Mouse (Mus musculus) midbrain, embryonic 10.5 days (tissue): ENCODE data around the gene Cblc. TPM values are rescaled to one million over a fixed set of nuclear protein-coding genes. Genes with fewer than 3 reads are reported as not detected.

ENCODE experiments used
- DNase-seq: peaks from one replicate; pipeline ENCODE4 v3.0.0-alpha.2; 2017; ENCODE audit warnings: low spot score
- H3K27ac ChIP-seq: fragments of 300-500 bp; sonication (generic); replicated peaks from 2 replicates; pipeline ENCODE4 v1.5.1; 2016; ENCODE audit warnings: mild to moderate bottlenecking
- H3K27me3 ChIP-seq: fragments of 300-500 bp; sonication (generic); 2 replicates; pipeline ENCODE4 v1.6.1; 2016; ENCODE audit warnings: low read depth, mild to moderate bottlenecking; ENCODE audit not compliant: poor library complexity, severe bottlenecking
- H3K36me3 ChIP-seq: fragments of 300-500 bp; sonication (generic); 2 replicates; pipeline ENCODE4 v1.6.1; 2016; ENCODE audit warnings: mild to moderate bottlenecking, moderate library complexity
- H3K4me1 ChIP-seq: fragments of 300-500 bp; sonication (generic); 2 replicates; pipeline ENCODE4 v1.6.1; 2016
- H3K4me3 ChIP-seq: fragments of 300-500 bp; sonication (generic); 2 replicates; pipeline ENCODE4 v1.5.1; 2016; ENCODE audit warnings: mild to moderate bottlenecking, moderate library complexity
- H3K9me3 ChIP-seq: fragments of 300-500 bp; sonication (generic); replicated peaks from 2 replicates; pipeline ENCODE4 v1.6.1; 2016; ENCODE audit warnings: mild to moderate bottlenecking
- WGBS: fragments of 180-500 bp; shearing (Covaris S2); methylation state at CpG from one replicate; pipeline ENCODE4 v1.1.7; 2016; 5-methylcytosine and 5-hydroxymethylcytosine counted together
- polyA plus RNA-seq: library from polyadenylated mRNA; unstranded; fragments of >200 nt; fragmentation: Nextera tagmentation; extraction: Ambion mirVana; gene quantifications from 2 replicates; pipeline ENCODE4 v1.2.1, GENCODE M21; 2016

Gene Cblc
- polyA plus RNA-seq: 0.62 and 0.70 TPM in 2 replicates

GRCm38 (mm10) chr7:19796697-19797588, at the start of gene Cblc:
Gene Cblc, minus strand, starts transcription at chr7:19796809.
- Histone ChIP-seq H3K36me3 (no peaks in the 10 kb centered on the region), H3K27ac (no peak within 1 kb of the TSS), H3K9me3 (no peaks in the 10 kb centered on the region), H3K4me3 (no peak within 1 kb of the TSS), H3K4me1 (peaks cover 5% of the 10 kb centered on the region), H3K27me3 (peaks cover 33% of the 10 kb centered on the region)
- 3% methylated on average over 32 of the region's 32 CpGs for WGBS
- DNase-seq: peak; percentile 73

DNA sequence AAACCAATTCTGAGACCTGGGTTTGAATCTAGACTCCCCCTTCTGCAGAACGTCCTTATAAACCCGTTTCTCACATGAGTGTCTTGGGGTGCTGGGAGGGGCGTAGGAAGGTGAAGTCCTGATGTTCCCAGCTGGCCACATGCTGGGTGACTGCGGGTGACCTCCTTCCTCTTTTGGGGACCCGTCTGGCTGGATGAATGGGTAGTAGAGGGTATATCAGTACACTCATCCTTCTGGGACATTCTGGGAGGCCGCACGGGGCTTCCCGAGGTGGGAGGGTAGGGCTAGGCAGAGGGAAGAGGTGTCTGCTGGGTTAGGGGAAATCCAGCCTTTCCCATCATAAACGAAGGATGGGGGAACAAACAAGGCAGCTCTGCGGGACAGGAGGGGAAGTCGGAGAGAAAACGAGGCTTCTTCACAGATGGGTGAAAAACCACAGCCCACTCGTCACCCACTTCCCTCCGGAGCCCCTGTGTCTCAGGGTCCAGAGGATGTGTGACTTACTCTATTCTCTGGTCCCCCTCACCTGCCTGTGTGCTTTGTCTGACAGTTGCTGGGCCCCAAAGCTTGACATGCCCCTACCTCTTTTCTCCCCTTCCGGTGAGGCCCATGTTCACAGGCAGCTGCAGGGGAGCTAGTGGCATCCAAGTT, 48.0 kb upstream of the Cblc start:
- H3K27me3 ChIP-seq: peaks cover 60% of the 10 kb centered on the region
- DNase-seq: no peak
- 70% methylated on average over 15 of the region's 15 CpGs for WGBS
- no peak overlapping the region for H3K27ac ChIP-seq
- H3K4me3 ChIP-seq: no peak overlapping the region
- no peaks in the 10 kb centered on the region for H3K36me3 ChIP-seq
- H3K4me1 ChIP-seq: peaks cover 17% of the 10 kb centered on the region
- 0 out of 2 replicates have a peak, but pooled peaks cover 3% of the 10 kb centered on the region for H3K9me3 ChIP-seq

- 0 out of 2 replicates have a peak, but pooled peaks cover 3% of the 10 kb centered on the region for H3K9me3 ChIP-seq
- H3K36me3 ChIP-seq: no peaks in the 10 kb centered on the region
- H3K27ac ChIP-seq: no peak overlapping the region
- no peak overlapping the region for H3K4me3 ChIP-seq
- 2% methylated on average over 11 of the region's 11 CpGs for WGBS
- peak; percentile 73 for DNase-seq
- H3K4me1 ChIP-seq: peaks cover 17% of the 10 kb centered on the region
- H3K27me3 ChIP-seq: peaks cover 56% of the 10 kb centered on the region
Observed at GRCm38 (mm10) chr7:19843561-19843960, 47.0 kb upstream of the Cblc start.

DNA sequence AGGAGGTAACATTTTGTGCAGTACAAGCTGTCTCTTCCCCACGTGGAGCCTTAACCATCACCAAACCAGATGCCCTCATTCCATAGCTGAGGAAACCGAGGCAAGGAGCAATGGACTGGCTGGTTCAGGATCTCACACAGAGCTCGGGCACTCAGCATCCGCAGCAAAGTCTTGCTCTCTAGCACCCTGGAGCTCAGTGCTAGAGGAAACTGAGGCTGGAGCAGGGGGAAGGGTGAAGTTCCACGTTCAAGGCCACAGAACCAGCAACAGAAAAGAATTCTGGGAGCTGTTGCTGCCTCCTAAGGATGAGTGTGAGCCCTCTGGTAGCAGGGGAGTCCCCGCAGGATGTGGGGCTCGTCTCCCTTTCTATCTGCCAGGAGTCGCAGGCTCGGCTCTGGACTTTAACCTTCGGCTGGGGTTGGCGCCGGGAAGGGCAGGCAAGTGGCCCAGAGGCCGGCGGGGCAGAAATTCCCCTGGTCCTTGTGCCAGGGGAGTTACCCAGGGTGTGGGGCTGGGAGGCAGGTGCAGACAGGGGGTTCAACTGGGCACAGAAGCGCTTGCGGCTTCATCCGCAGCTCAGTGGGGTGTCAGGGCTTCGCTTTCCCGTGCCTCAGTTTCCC, 46.4 kb upstream of the Cblc start:
- no peak overlapping the region for H3K4me3 ChIP-seq
- 33% methylated on average over 19 of the region's 19 CpGs for WGBS
- peaks cover 17% of the 10 kb centered on the region for H3K4me1 ChIP-seq
- DNase-seq: no peak
- H3K9me3 ChIP-seq: 0 out of 2 replicates have a peak, but pooled peaks cover 3% of the 10 kb centered on the region
- no peaks in the 10 kb centered on the region for H3K36me3 ChIP-seq
- peaks cover 50% of the 10 kb centered on the region for H3K27me3 ChIP-seq
- H3K27ac ChIP-seq: no peak overlapping the region

DNA sequence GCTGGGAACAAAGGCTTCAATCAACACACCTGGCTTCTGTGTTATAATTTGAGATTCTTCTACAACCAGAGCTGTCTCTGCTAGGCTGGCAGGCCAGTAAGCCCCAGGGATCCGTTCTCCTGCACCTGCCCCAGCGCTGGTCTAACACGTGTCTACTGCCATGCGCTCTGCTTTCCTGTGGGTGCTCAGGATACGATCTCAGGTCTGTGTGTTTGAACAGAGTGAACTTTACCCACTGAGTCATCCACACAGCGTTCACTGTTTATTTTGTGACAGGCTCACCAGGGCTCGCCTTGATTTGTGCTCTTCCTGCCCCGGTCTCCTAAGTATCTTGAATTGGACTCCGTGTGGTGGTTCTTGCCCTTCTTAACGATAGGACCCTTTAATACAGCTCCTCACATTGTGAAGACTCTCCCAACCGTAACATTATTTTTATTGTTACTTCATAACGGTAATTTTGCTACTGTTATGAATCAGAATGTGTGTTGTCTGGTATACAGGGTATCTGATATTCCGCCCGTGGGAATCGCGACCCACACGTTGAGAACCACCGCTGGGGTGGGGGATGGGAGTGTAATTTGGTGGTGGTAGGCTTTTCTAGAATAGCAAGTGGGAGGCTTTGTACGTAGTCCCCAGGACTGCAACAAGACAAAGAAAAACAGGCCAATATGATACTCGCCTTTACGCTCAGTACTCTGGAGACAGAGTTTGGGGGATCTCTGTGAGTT, 45.2 kb upstream of the Cblc start:
- Histone ChIP-seq H3K4me3 (no peak overlapping the region), H3K4me1 (peaks cover 8% of the 10 kb centered on the region), H3K27ac (no peak overlapping the region), H3K9me3 (0 out of 2 replicates have a peak, but pooled peaks cover 3% of the 10 kb centered on the region), H3K27me3 (peaks cover 39% of the 10 kb centered on the region), H3K36me3 (no peaks in the 10 kb centered on the region)
- DNase-seq: no peak
- WGBS: 89% methylated on average over 21 of the region's 21 CpGs

- no peak overlapping the region for H3K4me3 ChIP-seq
- 80% methylated on average over 3 of the region's 3 CpGs for WGBS
- H3K9me3 ChIP-seq: 0 out of 2 replicates have a peak, but pooled peaks cover 5% of the 10 kb centered on the region
- no peaks in the 10 kb centered on the region for H3K36me3 ChIP-seq
- H3K27me3 ChIP-seq: peaks cover 35% of the 10 kb centered on the region
- H3K4me1 ChIP-seq: peaks cover 8% of the 10 kb centered on the region
- no peak for DNase-seq
- H3K27ac ChIP-seq: no peak overlapping the region
Observed at GRCm38 (mm10) chr7:19840936-19841335, 44.3 kb upstream of the Cblc start.

DNA sequence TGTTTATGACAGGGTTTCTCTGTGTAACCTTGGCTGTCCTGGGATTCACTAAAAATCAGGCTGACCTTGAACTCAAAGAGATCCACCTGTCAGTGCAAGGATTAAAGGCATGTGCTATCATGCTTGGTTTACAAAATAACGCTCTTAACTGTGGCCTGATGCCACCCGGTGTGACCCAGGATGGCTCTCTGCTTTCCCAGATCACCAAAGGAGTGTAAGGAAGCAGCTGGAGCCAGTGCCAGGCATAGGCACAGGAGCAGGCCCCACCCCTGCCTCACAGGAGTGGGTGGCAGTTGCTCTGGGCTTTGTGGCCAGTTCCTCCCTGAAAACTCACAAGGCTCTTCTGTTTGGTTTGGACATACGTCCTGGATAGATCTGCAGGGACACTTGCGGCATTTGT, 43.8 kb upstream of the Cblc start:
- Histone ChIP-seq H3K27me3 (peaks cover 31% of the 10 kb centered on the region), H3K4me1 (peaks cover 8% of the 10 kb centered on the region), H3K36me3 (no peaks in the 10 kb centered on the region), H3K27ac (no peak overlapping the region), H3K4me3 (no peak overlapping the region), H3K9me3 (0 out of 2 replicates have a peak, but pooled peaks cover 3% of the 10 kb centered on the region)
- 84% methylated on average over 4 of the region's 4 CpGs for WGBS
- no peak for DNase-seq

DNA sequence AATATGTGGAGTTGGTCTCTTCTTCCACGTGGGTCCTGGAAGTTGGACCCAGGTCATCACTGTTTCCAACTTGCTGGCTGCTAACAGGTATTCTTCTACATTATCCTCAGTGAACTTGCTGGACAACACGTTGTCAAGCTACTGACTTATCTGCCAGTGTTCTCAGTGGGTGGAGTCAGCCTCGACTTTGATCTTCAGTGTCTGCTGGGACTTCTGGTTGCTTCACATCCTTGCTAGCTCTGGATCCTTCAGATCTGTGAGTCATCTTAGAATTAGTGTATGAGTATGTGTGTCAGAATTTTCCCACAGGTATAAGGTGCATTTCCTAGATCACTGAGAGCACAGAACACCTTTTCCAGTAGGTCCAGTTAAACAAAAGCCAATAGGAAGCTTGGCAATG, 40.2 kb upstream of the Cblc start:
- WGBS: 61% methylated on average over 3 of the region's 3 CpGs
- Histone ChIP-seq H3K36me3 (no peaks in the 10 kb centered on the region), H3K9me3 (0 out of 2 replicates have a peak, but pooled peaks cover 3% of the 10 kb centered on the region), H3K27me3 (0 out of 2 replicates have a peak, but pooled peaks cover 8% of the 10 kb centered on the region), H3K4me1 (no peaks in the 10 kb centered on the region), H3K27ac (no peak overlapping the region), H3K4me3 (no peak overlapping the region)
- no peak for DNase-seq

GRCm38 (mm10) chr7:19834055-19834454, 37.4 kb upstream of the Cblc start:
- no peak overlapping the region for H3K4me3 ChIP-seq
- DNase-seq: no peak
- H3K36me3 ChIP-seq: no peaks in the 10 kb centered on the region
- peaks cover 7% of the 10 kb centered on the region for H3K4me1 ChIP-seq
- no peak overlapping the region for H3K27ac ChIP-seq
- WGBS: 64% methylated on average over 3 of the region's 3 CpGs
- H3K27me3 ChIP-seq: 0 out of 2 replicates have a peak, but pooled peaks cover 6% of the 10 kb centered on the region
- H3K9me3 ChIP-seq: 0 out of 2 replicates have a peak, but pooled peaks cover 3% of the 10 kb centered on the region

- no peak overlapping the region for H3K4me3 ChIP-seq
- no peak for DNase-seq
- peaks cover 7% of the 10 kb centered on the region for H3K4me1 ChIP-seq
- 0 out of 2 replicates have a peak, but pooled peaks cover 3% of the 10 kb centered on the region for H3K9me3 ChIP-seq
- no peaks in the 10 kb centered on the region for H3K36me3 ChIP-seq
- no peak overlapping the region for H3K27ac ChIP-seq
- 64% methylated on average over 9 of the region's 9 CpGs for WGBS
- peaks cover 8% of the 10 kb centered on the region; the same call in 1 of the 2 replicates for H3K27me3 ChIP-seq
Observed at GRCm38 (mm10) chr7:19831837-19832236, 35.2 kb upstream of the Cblc start.

DNA sequence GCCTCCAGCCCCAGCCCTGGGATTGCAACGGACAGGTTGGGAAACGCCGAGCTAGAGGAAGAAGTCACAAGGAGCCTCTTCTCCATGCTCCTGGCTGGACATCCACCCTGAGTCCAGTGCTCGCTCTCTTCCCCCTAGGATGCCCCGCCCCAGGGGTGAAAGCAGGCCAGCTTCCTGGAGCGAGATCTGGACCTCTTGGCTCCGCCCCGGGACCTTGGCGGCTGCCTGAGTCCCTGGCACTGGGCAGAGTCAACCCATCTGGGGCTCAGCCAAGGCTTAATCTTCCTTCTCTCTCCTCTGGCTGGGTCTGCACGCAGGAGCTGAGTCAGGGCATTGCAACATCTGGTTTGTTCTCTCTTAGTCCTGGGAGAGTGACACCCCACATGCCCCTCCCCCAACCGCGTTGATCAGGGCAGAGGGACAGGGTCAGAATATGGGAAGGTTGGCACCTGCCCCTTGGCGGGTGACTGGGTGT, 34.1 kb upstream of the Cblc start:
- DNase-seq: no peak
- no peaks in the 10 kb centered on the region for H3K36me3 ChIP-seq
- no peaks in the 10 kb centered on the region for H3K9me3 ChIP-seq
- no peak overlapping the region for H3K4me3 ChIP-seq
- no peak overlapping the region for H3K27ac ChIP-seq
- WGBS: 33% methylated on average over 13 of the region's 13 CpGs
- H3K4me1 ChIP-seq: peaks cover 7% of the 10 kb centered on the region
- H3K27me3 ChIP-seq: peaks cover 11% of the 10 kb centered on the region; the same call in 1 of the 2 replicates

GRCm38 (mm10) chr7:19829694-19830093, 33.1 kb upstream of the Cblc start:
- no peaks in the 10 kb centered on the region for H3K36me3 ChIP-seq
- peaks cover 18% of the 10 kb centered on the region for H3K27me3 ChIP-seq
- no peak overlapping the region for H3K4me3 ChIP-seq
- no peak overlapping the region for H3K27ac ChIP-seq
- H3K4me1 ChIP-seq: peaks cover 8% of the 10 kb centered on the region
- no peaks in the 10 kb centered on the region for H3K9me3 ChIP-seq
- DNase-seq: no peak
- 85% methylated on average over 3 of the region's 3 CpGs for WGBS
